Mouse (Mus musculus): ENCODE data around the gene Hoxa9.
A peak's percentile ranks its signal among the peaks of the same experiment; 100 is the strongest.

Gene Hoxa9

DNA sequence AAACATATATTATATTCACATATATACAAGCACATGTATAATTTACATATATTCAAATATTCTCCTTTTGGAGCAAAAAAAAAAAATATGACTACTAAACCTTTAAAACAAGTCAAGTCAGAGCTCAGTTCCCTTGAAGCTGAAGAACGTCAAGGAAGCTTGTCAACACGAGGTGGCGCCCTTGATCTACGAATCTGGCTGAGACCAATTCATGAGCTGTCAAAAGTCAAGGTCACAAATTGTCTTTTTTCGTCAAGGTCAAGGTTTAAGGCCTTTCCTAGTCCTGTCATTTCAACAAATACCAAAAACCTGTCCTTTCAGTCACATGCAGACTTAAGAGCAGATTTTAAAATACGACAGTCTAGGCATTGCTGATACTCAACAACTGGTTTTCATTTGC lies 26.1 kb upstream of the Hoxa9 start:
- H3K4me3 ChIP-seq (replicated peaks; ENCODE audit: low read length), result no peak overlapping the region
- H3K36me3 ChIP-seq (ENCODE audit: insufficient read depth, low read length), result no peaks in the 10 kb centered on the region
- peaks cover 37% of the 10 kb centered on the region for H3K4me1 ChIP-seq (replicated peaks; ENCODE audit: low read depth, low read length)
- H3K27me3 ChIP-seq (ENCODE audit: insufficient read depth, low read length), result peaks cover 84% of the 10 kb centered on the region
- no peaks in the 10 kb centered on the region for H3K9me3 ChIP-seq (ENCODE audit: low read length)
- TF ChIP-seq POU5F1 (IDR thresholded peaks at IDR 0.05; ENCODE audit: borderline replicate concordance, low read length), result no peak
- 0 out of 2 replicates have a peak, but pooled peaks have one; percentile 19 for TF ChIP-seq NANOG (IDR thresholded peaks at IDR 0.05; ENCODE audit: borderline replicate concordance, low read length)
- peak; percentile 34 for TF ChIP-seq CTCF (conservative IDR thresholded peaks at IDR 0.05; ENCODE audit: low read length)

DNA sequence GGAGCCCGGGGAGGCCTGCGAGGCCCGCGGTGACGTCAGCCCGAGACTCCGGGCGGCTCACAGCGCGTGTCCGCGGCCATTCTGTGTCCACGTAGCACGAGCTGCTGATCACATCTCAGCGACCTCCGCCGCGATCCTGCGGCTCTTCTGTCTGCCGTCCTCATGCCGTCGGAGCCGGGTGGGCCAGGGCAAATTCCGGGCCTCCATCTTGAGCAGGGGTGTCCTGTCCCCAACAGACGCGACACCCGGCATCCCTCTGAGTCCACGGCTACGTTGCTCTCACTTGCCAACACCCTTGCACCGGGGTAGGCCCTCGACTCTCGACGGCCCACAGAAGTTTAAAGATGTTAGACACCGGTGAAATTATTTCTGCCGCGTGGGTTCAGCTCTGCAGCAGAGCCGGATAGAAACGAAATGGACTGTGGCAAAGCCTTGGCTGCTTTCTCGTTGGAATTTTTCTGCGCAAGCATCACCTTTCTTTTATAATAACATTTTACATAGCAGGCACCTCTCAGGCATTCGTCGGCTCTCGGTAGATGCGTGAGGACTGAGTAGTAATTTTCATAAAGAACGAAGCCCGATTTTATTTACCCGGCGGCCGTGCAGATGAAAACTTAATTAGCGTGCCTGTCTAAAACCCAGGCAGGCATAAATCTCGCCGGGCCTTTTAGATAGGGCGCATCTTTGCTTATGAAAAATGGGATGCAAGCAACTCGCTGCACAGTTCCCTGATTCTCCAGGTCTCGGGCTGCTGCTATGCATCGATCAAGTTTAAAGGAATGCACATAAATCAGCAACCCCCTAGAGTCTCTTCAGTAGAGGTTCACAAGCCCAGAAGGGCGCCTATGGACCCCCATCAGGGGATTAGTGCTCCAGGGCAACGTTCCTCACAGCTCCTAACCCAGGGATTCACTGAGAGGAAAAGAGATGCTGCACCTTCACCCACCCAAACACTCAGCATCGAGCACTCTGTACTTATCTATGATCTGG lies 22.9 kb upstream of the Hoxa9 start:
- peak overlapping the region; percentile 46 for H3K4me3 ChIP-seq (replicated peaks; ENCODE audit: low read length)
- H3K9me3 ChIP-seq (ENCODE audit: low read length), result no peaks in the 10 kb centered on the region; the same call in 1 of the 2 replicates
- H3K4me1 ChIP-seq (replicated peaks; ENCODE audit: low read depth, low read length), result peaks cover 37% of the 10 kb centered on the region
- peaks cover 91% of the 10 kb centered on the region for H3K27me3 ChIP-seq (ENCODE audit: insufficient read depth, low read length)
- no peaks in the 10 kb centered on the region for H3K36me3 ChIP-seq (ENCODE audit: insufficient read depth, low read length)
- TF ChIP-seq CTCF (conservative IDR thresholded peaks at IDR 0.05; ENCODE audit: low read length) (no peak), NANOG (IDR thresholded peaks at IDR 0.05; ENCODE audit: borderline replicate concordance, low read length) (no peak), POU5F1 (IDR thresholded peaks at IDR 0.05; ENCODE audit: borderline replicate concordance, low read length) (no peak)

DNA sequence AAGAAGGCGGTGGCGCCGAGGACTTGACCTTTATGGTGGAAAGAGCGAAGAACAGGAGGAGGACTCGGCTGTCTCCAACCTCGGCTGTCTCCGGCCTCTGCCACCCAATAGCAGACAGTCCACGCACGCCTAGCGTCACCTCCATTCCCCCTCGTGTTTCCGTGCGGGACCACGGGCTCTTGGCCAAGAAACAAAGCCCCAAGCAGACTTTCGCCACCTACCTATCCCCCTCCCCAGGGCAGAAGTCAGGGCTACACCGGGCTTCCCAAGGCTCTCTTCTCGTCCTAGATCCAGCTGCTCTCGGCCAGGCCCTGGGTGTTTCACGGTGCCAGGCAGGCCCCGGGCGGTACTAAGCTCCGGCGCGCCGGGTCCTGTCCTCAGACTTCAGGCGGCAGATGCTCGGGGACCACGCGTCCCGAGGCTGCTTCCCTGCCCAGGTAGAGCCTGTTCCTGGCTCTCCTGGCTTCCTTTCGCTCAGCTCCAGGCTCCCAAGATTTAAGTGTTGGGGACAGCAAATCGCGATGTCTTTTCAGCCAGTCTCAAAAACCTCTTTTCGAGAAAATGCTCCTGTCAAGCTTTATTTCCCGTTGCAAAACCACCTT lies 22.0 kb upstream of the Hoxa9 start:
- peak overlapping the region; percentile 46 for H3K4me3 ChIP-seq (replicated peaks; ENCODE audit: low read length)
- H3K9me3 ChIP-seq (ENCODE audit: low read length), result no peaks in the 10 kb centered on the region; the same call in 1 of the 2 replicates
- peaks cover 46% of the 10 kb centered on the region for H3K4me1 ChIP-seq (replicated peaks; ENCODE audit: low read depth, low read length)
- TF ChIP-seq NANOG (IDR thresholded peaks at IDR 0.05; ENCODE audit: borderline replicate concordance, low read length), result no peak
- TF ChIP-seq CTCF (conservative IDR thresholded peaks at IDR 0.05; ENCODE audit: low read length), result no peak
- TF ChIP-seq POU5F1 (IDR thresholded peaks at IDR 0.05; ENCODE audit: borderline replicate concordance, low read length), result no peak
- no peaks in the 10 kb centered on the region for H3K36me3 ChIP-seq (ENCODE audit: insufficient read depth, low read length)
- peaks cover 91% of the 10 kb centered on the region for H3K27me3 ChIP-seq (ENCODE audit: insufficient read depth, low read length)

DNA sequence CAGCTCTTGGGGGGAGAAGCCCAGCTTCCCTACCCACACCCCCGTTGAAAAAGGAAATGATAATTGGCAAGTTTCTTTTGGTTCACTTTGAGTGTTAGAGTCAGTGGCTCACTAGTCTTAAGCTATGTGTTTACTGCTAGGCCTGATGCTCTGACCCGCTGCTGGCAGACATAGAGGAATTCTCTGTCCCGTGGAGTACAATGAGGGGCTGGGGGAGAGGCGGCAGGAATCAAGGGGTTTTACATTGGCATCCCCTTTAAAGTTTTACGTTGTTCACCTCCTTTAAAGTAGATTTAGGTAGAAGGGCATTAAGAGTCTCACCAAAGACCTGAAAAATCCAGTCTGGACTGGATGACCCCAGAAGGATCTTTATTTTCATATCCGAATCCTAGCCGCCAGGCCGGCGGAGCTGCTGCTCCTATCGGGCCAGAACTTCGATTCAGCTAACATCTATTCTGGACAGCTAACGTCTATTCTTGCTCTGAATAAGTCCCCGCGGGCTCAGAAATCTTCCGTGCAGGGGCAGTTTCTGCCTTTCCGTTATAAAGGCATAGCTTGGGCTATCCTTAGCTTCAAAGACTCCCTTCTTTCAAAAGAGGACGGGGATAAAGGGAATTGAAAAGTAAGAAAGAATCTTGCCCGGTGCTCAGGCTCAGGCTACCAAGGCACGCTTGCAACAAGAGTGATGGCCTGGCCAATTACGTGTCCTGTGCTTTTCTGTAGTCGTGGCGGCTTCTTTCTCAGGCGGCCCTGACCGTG lies 21.3 kb upstream of the Hoxa9 start:
- H3K9me3 ChIP-seq (ENCODE audit: low read length), result no peaks in the 10 kb centered on the region; the same call in 1 of the 2 replicates
- no peaks in the 10 kb centered on the region for H3K36me3 ChIP-seq (ENCODE audit: insufficient read depth, low read length)
- H3K4me3 ChIP-seq (replicated peaks; ENCODE audit: low read length), result peak overlapping the region; percentile 46; the same call in 1 of the 2 replicates
- peaks cover 92% of the 10 kb centered on the region for H3K27me3 ChIP-seq (ENCODE audit: insufficient read depth, low read length)
- TF ChIP-seq POU5F1 (IDR thresholded peaks at IDR 0.05; ENCODE audit: borderline replicate concordance, low read length) (no peak), CTCF (conservative IDR thresholded peaks at IDR 0.05; ENCODE audit: low read length) (no peak), NANOG (IDR thresholded peaks at IDR 0.05; ENCODE audit: borderline replicate concordance, low read length) (no peak)
- H3K4me1 ChIP-seq (replicated peaks; ENCODE audit: low read depth, low read length), result peaks cover 49% of the 10 kb centered on the region

DNA sequence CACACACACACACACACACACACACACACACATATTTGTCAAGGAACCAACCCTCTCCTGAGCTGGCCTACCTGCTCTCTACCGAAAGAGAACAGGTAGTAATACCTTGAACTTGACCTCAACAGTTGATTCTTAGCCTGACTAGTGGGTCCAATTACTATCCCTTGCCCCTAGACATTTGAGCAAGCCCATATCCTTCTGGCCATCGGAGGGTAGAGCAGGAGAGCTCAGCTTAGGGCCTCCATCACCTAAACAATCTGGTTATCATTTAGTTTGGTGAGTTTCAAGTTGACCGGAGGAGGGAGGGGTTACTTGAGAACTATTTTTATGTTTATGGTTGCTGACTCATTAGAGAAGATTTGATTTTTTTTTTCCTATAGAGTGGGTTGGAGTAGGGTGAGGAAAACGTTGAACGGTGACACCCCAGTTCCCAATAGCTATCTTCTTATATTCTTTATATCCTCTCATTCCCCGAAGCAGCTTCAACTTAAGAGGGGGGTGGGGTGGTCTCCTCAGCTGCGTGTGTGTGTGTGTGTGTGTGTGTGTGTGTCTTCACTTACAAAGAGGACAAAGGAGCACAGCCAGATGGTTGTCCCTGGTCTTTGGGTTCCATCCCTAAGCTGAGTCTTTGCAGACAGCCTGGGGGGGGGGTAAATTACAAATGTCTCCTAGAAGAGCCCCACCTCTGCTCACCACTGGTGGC lies 20.4 kb upstream of the Hoxa9 start:
- H3K27me3 ChIP-seq (ENCODE audit: insufficient read depth, low read length), result peaks cover 94% of the 10 kb centered on the region
- H3K36me3 ChIP-seq (ENCODE audit: insufficient read depth, low read length), result no peaks in the 10 kb centered on the region
- peaks cover 54% of the 10 kb centered on the region for H3K4me1 ChIP-seq (replicated peaks; ENCODE audit: low read depth, low read length)
- H3K4me3 ChIP-seq (replicated peaks; ENCODE audit: low read length), result no peak overlapping the region
- no peak for TF ChIP-seq POU5F1 (IDR thresholded peaks at IDR 0.05; ENCODE audit: borderline replicate concordance, low read length)
- TF ChIP-seq CTCF (conservative IDR thresholded peaks at IDR 0.05; ENCODE audit: low read length), result no peak
- no peak for TF ChIP-seq NANOG (IDR thresholded peaks at IDR 0.05; ENCODE audit: borderline replicate concordance, low read length)
- no peaks in the 10 kb centered on the region; the same call in 1 of the 2 replicates for H3K9me3 ChIP-seq (ENCODE audit: low read length)

DNA sequence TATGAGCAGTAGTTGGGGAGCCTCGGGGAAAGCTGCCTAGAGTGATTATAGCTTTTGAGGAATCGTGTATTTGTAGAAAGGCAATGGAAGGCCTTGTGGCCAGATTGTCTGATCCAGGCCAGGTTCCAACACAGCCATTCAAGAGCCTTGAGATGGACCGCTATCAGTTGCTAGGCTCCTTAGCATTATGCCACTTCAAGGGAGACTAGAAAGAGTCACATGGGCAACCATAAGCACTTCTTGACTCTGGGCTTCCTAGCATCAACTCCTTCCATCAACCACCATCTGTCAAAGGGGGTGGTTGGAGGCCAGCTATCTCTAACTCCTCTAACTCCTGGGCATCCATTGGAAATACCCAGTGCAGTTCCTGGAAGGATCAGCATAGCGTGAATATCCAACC lies 18.9 kb upstream of the Hoxa9 start:
- Histone ChIP-seq H3K4me1 (replicated peaks; ENCODE audit: low read depth, low read length) (peaks cover 67% of the 10 kb centered on the region), H3K4me3 (replicated peaks; ENCODE audit: low read length) (peak overlapping the region; percentile 43; the same call in 1 of the 2 replicates), H3K36me3 (ENCODE audit: insufficient read depth, low read length) (no peaks in the 10 kb centered on the region), H3K9me3 (ENCODE audit: low read length) (no peaks in the 10 kb centered on the region; the same call in 1 of the 2 replicates), H3K27me3 (ENCODE audit: insufficient read depth, low read length) (peaks cover 98% of the 10 kb centered on the region)
- TF ChIP-seq CTCF (conservative IDR thresholded peaks at IDR 0.05; ENCODE audit: low read length) (no peak), NANOG (IDR thresholded peaks at IDR 0.05; ENCODE audit: borderline replicate concordance, low read length) (no peak), POU5F1 (IDR thresholded peaks at IDR 0.05; ENCODE audit: borderline replicate concordance, low read length) (no peak)

DNA sequence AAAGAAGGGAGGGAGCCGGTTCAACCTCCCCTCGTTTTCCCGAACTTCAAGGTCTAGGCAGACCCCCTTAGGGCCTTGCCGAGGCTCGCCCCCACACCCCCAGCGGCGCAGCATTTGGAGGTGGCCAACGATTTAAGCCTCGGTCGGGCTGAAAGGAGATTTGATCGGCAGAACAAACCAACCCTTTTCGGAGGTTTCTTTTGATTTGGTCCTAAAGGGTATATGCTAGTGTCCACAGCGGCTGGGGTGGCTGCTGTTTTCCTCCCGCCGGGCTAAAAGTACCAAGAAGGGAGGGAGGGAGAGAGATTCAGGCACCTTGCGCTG lies 18.5 kb upstream of the Hoxa9 start:
- TF ChIP-seq POU5F1 (IDR thresholded peaks at IDR 0.05; ENCODE audit: borderline replicate concordance, low read length), result no peak
- TF ChIP-seq CTCF (conservative IDR thresholded peaks at IDR 0.05; ENCODE audit: low read length), result no peak
- no peak for TF ChIP-seq NANOG (IDR thresholded peaks at IDR 0.05; ENCODE audit: borderline replicate concordance, low read length)

More for the DNA sequence above, 18.5 kb upstream of the Hoxa9 start:
- Histone ChIP-seq H3K9me3 (ENCODE audit: low read length) (no peaks in the 10 kb centered on the region; the same call in 1 of the 2 replicates), H3K4me3 (replicated peaks; ENCODE audit: low read length) (peak overlapping the region; percentile 43), H3K27me3 (ENCODE audit: insufficient read depth, low read length) (peaks cover 98% of the 10 kb centered on the region), H3K36me3 (ENCODE audit: insufficient read depth, low read length) (no peaks in the 10 kb centered on the region), H3K4me1 (replicated peaks; ENCODE audit: low read depth, low read length) (peaks cover 72% of the 10 kb centered on the region)
